Mouse (Mus musculus) heart, adult 9 months (tissue): ENCODE measurements around the gene Fam47c.

ENCODE experiments used
- DNase-seq, 2 experiments: peaks; one replicate each; pipeline ENCODE4 v3.0.0; 2022; ENCODE audit warnings: low spot score in 2 of 2

The Fam47c gene

DNA sequence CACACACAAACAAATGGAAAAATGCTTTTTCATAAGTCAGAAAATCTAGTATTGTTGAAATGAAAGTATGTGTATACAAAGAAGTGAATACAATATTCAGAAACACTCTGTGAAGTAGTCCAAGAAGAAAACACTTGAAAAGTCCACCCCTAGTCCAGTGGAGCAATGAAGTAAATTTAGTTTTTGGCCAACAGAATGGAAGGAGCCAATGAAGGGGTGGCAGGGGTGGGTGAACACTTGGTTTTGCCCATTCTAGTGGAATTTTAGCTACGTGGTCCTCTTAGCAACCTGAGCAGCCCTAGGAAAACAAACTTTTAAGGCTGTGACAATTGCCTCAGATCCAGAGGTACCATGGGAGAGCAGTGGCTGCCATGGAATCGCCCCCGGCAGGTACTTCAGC lies at the start of gene Fam47c:
Fam47c (plus strand) TSS at position 301 of the 400 bp plus-strand sequence.
- no peak for DNase-seq

DNA sequence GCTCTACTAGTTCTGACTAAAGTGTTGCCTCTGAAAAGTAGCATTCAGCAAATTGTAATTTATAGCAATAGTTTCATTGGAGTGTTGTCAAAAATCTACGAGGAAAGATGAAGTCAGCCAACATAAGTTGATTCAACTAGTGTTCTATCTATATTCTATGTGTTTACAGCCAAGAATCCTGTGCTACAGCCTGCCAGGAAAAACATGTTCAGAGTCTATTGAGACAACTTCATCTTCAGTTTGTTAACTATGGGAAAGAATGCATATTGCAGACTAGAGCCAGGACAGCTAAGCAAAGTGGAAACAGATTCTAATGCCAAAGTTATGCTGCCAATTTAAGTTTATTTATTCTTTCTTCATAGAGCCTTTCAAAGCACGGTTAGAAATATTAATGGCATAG lies 31.8 kb downstream of the Fam47c start:
- DNase-seq = no peak

DNA sequence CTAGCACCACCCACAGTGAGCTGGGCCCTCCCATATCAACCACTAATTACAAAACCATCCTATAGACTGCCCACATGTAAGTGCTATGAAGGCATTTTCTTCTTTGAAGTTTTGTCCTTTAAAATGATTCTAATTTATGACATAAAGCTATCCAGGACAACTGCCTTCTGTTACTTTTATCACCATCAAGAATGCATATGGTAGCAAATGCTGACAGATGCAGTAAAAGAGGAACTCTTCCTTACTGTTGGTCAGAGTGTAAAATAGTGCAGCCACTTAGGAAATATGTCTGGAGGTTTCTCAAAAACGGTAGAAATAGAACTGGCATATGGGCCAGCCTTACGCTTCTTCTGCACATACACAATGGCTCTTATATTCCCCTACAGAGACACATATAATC lies 39.5 kb downstream of the Fam47c start:
- no peak for DNase-seq
